Mouse (Mus musculus): ENCODE measurements around the gene Hoxc10. TPM values are rescaled to one million over a fixed set of nuclear protein-coding genes. Genes with fewer than 3 reads are reported as not detected.

The Hoxc10 gene
- 5.7 and 16.2 TPM in 2 replicates for polyA plus RNA-seq (2012; rRNA removed; ENCODE audit: low replicate concordance)

DNA sequence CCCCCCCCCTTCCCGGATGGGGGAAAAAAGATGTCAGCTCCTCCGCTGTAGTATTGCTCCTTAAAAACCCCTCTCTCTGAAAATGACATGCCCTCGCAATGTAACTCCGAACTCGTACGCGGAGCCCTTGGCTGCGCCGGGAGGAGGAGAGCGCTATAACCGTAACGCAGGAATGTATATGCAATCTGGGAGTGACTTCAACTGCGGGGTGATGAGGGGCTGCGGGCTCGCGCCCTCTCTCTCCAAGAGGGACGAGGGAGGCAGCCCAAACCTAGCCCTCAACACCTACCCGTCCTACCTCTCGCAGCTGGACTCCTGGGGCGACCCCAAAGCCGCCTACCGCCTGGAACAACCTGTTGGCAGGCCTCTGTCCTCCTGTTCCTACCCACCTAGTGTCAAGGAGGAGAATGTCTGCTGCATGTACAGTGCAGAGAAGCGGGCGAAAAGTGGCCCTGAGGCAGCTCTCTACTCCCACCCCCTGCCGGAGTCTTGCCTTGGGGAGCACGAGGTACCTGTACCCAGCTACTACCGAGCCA lies at the start of gene Hoxc10:
Gene Hoxc10, plus strand, starts transcription at position 21 of the 536 bp plus-strand sequence.

GRCm38 (mm10) chr15:102921053-102922011 lies 45.3 kb upstream of the Hoxc10 start, which contains the start of gene Hoxc13:
Hoxc13 (plus strand) TSS chr15:102921103.

GRCm38 (mm10) chr15:102936279-102936972 lies 30.2 kb upstream of the Hoxc10 start, which contains the start of gene Hoxc12:
Hoxc12 (plus strand) TSS chr15:102936757.

DNA sequence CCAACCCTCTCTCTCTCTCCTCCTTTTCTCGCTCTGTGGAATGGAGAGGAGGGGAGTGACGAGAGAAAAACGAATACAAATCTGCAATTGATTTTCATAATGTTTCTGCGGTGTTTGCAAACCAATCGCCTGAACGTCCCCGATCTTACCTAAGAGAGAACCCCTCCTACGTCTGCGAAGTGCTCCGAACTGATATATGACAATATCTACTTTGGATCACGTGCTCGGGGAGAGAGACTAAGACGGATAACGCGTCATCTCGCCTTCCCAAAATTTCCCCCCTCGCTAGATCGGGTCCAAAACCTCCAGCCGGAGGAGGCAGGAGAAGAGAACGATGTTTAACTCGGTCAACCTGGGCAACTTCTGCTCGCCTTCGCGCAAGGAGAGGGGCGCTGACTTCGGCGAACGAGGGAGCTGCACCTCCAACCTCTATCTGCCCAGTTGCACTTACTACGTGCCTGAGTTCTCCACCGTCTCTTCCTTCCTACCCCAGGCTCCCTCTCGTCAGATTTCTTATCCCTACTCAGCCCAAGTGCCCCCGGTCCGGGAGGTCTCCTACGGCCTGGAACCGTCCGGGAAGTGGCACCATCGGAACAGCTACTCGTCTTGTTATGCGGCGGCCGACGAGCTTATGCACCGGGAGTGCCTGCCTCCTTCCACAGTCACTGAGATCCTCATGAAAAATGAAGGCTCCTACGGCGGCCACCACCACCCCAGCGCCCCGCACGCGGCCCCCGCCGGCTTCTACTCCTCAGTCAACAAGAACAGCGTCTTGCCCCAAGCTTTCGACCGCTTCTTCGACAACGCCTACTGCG lies 12.2 kb upstream of the Hoxc10 start, which contains the start of gene Hoxc11:
Gene Hoxc11, plus strand, starts transcription at position 236 of the 815 bp plus-strand sequence.

DNA sequence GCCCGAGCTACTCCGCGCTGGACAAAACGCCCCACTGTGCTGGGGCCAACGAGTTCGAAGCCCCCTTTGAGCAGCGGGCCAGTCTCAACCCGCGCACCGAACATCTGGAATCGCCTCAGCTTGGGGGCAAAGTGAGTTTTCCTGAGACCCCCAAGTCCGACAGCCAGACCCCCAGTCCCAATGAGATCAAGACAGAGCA lies 615 bp downstream of the Hoxc10 start, which contains the start of gene Hoxc5:
Gene Hoxc5, plus strand, starts transcription at position 132 of the 199 bp plus-strand sequence.

GRCm38 (mm10) chr15:102976171-102976570 lies 9.6 kb downstream of the Hoxc10 start, which contains the start of gene Hoxc9:
Hoxc9 (plus strand) TSS chr15:102976439.

GRCm38 (mm10) chr15:102990461-102991397 lies 24.1 kb downstream of the Hoxc10 start, which contains the start of gene Hoxc8:
Hoxc8 (plus strand) TSS chr15:102990607.

DNA sequence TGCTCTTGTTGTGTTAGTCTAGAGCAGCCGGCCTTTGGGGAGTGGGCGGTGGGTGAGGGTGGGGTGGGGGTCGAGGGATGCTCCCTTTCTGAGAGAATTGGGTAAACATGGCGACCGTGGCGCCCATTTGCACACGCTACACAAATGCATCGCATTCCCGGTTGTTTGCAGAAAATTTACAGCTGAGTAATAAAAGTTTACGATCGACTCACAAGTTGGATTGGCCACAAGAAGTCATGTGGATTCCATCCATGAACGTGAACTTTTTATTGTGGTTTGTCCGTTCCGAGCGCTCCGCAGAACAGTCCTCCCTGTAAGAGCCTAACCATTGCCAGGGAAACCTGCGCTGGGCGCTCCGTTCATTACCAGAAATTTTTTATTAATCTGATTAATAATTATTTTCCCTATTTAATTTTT lies 31.4 kb downstream of the Hoxc10 start, which contains the start of gene Hoxc6:
Gene Hoxc6, plus strand, starts transcription at position 319 of the 417 bp plus-strand sequence.

GRCm38 (mm10) chr15:103018636-103019035 lies 52.0 kb downstream of the Hoxc10 start, which contains the start of gene Hoxc4:
Hoxc4 (plus strand) TSS chr15:103018934.

Other genes with a start within 250 kb of the Hoxc10 start
- gene Calcoco1, start 244.6 kb upstream of the Hoxc10 start, polyA plus RNA-seq (2012; rRNA removed; ENCODE audit: low replicate concordance): 47.3 and 82.5 TPM in 2 replicates
- gene Hoxc13, start 45.7 kb upstream of the Hoxc10 start, polyA plus RNA-seq (2012; rRNA removed; ENCODE audit: low replicate concordance): 0.06 TPM in 1 of 2 replicates, not detected in the other
- gene Hoxc12, start 30.0 kb upstream of the Hoxc10 start, polyA plus RNA-seq (2012; rRNA removed; ENCODE audit: low replicate concordance): not detected in 2 replicates
- 0.13 TPM in 1 of 2 replicates, not detected in the other for gene Hoxc11, start 12.4 kb upstream of the Hoxc10 start, polyA plus RNA-seq (2012; rRNA removed; ENCODE audit: low replicate concordance)
- 6.7 and 10.3 TPM in 2 replicates for gene Hoxc5, start 647 bp downstream of the Hoxc10 start, polyA plus RNA-seq (2012; rRNA removed; ENCODE audit: low replicate concordance)
- gene Hoxc9, start 9.6 kb downstream of the Hoxc10 start, polyA plus RNA-seq (2012; rRNA removed; ENCODE audit: low replicate concordance): 3.3 and 27.1 TPM in 2 replicates
- gene Hoxc8, start 23.8 kb downstream of the Hoxc10 start, polyA plus RNA-seq (2012; rRNA removed; ENCODE audit: low replicate concordance): 12.5 and 20.6 TPM in 2 replicates
- gene Hoxc6, start 31.5 kb downstream of the Hoxc10 start, polyA plus RNA-seq (2012; rRNA removed; ENCODE audit: low replicate concordance): 20.9 and 23.9 TPM in 2 replicates
- gene Hoxc4, start 52.1 kb downstream of the Hoxc10 start, polyA plus RNA-seq (2012; rRNA removed; ENCODE audit: low replicate concordance): 2.9 and 3.3 TPM in 2 replicates
- gene Smug1, start 200.3 kb downstream of the Hoxc10 start, polyA plus RNA-seq (2012; rRNA removed; ENCODE audit: low replicate concordance): 22.0 and 22.7 TPM in 2 replicates